Mouse (Mus musculus) right cerebral cortex, adult 2 months (tissue): ENCODE measurements at regions not wholly inside any gene's neighbourhood (a gene's known extent, or its start where the extent isn't known, plus 50 kb on each side); places are given as distances from the start of the nearest gene placed in this dataset.
"Not testable (repeated sequence)": the region's sequence is repeated elsewhere in the genome, so short reads cannot be mapped to it uniquely, and the experiment has no call there.

Experiments used
- DNase-seq, 2 experiments: peaks; one replicate each; pipeline ENCODE4 v3.0.0; 2021 to 2022; ENCODE audit warnings: low spot score in 2 of 2

DNA sequence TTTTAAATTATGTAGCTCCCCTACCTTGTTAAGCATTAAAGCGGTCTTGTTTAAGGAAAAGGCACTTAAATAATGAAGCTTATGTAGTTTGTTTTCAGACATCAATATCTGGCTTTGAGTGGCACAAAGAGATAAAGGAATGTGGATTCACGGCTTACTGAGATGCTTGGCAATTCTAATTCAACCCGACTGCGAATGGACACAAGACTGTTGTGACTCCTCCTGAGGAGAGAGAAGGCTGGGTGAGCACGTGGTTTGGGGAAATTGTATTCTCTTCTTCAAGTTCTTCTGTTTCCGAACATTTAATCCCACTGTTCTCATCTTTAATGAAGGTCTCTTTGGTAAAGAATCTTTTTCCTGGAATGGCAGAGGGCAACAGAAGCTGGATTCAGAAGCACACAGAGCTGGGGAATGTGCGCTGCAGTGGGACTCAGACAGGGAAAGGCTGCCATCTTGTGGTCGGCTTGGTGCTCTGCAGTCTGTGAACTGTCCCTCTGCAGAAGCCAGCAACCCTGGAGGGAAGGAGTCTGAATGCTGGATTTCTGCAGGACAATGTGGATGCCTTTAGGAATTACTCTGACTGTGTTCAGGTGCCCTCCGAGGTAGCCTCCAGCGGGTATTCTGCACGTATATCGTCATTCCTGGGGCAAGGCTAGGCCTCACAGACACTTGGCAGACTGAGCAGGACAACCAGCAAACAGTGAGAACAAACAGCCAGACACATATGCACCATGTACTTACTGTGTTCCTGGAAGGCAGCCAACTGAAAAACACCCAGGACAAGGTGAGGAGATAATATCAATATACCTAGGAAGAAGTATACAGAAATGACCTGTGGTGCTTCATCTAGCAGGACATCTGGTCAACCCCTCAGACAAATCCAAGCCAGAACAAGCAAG lies 54.0 kb upstream of the Pax1 start:
- peak; percentile 78 to 80 for DNase-seq

DNA sequence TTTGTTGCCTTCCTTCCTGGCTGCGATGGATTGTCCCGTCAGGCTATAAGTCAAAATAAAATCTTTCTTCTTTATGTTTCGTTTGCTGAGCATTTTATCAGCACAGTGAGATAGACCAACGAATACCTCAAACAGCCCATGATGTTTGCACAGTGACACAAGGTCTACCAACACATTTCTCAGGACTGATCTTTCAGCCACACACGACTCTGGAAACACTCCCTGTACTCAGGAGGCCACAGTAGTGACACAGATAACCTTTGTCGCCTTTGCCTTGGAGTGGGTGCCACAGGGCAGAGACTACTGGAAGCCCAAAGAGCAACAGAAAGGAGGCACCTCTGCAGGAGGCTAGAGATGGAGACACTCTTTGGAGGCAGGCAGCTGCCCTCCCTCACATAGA lies 55.0 kb upstream of the Pax1 start:
- DNase-seq, result no peak

DNA sequence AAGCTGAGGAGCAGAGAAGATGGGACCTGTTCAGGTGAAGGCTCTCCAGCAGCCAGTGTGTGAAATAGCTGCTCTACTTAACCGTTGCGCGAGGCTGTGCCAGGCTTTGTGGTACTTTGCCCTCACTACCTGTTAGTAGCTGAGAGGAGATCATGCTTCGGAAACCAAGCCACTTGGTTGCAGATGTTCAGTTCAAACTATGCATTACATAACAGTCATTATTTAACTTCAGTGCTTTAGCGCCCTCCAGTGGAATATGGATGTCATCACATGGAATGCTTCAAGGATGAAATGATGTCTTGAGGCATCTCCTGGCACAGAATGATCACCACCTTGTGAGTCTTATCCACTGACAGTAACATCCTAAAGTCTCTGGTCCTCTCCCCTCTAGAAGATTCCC lies 56.5 kb upstream of the Pax1 start:
- DNase-seq, result peak; percentile 44 to 63

- no peak for DNase-seq
These were observed 61.2 kb upstream of the Pax1 start for GRCm38 (mm10) chr2:147300503-147300902.

GRCm38 (mm10) chr2:147299359-147299758 lies 62.4 kb upstream of the Pax1 start:
- no peak for DNase-seq

DNA sequence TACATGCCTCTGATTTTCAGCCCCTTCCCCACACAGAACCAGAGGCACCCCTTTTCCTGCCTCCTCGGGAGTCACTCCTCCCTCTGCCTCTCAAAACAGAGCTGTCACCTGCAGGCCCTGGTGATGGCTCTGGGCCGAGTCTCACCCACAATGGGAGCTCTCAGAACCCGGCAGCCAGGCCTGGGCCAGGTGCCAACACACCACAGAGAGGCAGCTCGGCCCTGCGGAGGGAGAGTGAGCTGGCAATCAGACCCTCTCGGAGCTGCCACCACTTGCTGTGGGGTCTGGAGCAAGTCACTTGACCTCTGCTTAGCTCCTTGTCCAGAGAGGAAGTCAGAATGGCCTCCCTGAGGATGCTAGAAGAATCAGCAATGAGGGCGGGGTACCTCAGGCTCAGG lies 63.2 kb upstream of the Pax1 start:
- DNase-seq, result peak; percentile 63 to 76

- DNase-seq, result no peak
These were observed 63.7 kb upstream of the Pax1 start for GRCm38 (mm10) chr2:147297876-147298498.

GRCm38 (mm10) chr2:147294926-147295325 lies 66.8 kb upstream of the Pax1 start:
- DNase-seq, result not testable (repeated sequence)

GRCm38 (mm10) chr2:147293294-147293688 lies 68.4 kb upstream of the Pax1 start:
- DNase-seq, result no peak

DNA sequence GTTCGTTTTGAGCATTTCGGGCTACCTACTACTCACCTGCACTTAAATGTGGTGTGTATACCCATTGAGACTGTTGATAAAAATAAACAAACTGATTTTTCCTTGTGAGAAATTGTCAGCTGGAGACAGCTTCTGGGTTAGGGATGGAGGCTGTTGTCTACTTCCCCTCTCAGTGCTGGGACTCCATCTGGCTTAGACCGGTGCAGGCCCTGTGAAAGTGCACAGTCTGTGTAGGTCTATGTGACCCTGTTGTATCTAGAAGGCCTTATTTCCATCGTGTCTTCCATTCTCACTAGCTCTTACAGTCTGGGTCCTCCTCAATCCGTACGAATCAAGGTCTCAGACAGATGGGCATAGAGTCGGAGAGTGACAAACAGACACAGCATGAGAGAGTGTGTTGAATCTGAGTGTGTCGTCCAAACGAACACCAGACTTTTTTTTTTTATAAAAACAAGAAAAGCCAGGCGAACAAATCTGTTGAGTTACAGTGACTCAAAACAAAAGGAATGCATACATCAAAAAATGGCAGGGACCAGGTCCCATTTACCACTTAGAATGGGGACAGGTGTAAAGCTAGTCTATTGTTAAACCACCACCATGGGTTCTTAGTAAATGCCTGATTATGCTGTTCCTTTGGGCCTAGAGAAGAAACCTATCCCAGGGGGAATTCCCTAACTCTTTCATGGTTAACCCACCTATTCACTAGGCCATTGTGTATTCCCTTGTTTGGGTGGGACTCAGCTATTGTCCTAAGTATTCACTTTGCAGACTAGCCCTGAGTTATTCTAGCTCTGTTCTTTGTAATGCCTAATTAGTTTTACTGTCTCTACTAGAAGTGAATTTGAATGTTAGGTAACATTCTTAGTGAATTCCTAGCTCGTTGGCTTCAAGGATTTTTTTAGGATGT lies 69.1 kb upstream of the Pax1 start:
- no peak for DNase-seq

DNA sequence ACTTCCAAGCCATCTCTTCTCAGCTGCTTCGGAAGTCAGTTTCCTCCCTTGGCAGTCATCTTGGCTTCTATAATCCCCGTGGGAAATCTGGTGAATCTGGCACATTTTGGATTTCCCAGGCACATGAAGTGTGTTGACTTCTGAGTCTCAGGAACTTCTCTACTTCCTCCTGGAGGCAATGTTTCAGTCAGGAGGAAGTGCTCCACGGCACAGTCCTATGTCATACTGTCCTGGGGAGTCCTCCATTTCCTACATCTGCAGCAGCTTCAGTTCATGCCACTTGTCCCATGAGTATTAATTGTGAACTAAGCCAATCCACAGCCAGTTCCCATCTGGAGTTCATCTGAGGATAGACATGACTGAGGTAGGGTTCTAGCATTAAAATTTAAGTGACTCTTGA lies 78.3 kb upstream of the Pax1 start:
- DNase-seq, result no peak

- DNase-seq, result no peak
These were observed 83.6 kb upstream of the Nkx2-2 start for GRCm38 (mm10) chr2:147277636-147278035.

DNA sequence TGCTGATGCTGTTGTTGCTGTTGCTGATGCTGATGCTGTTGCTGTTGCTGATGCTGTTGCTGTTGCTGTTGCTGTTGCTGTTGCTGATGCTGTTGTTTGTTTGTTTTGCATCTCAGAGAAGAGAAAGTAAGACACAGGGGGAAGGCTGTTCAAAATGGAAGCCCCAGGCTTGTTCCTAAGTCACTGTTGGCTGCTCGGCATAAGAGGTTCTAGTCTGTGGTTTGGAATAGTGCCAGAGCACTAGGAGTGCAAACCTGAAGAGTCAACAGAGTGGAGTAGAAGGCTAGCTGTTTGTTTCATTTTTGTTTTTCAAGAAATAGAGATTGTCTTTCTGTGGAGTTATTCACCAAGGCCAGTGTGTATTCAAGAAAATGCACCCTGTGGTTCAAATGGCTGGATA lies 75.1 kb upstream of the Nkx2-2 start:
- DNase-seq, result no peak

GRCm38 (mm10) chr2:147267901-147268300 lies 73.9 kb upstream of the Nkx2-2 start:
- DNase-seq, result no peak

- DNase-seq, result no peak
These were observed 73.2 kb upstream of the Nkx2-2 start for GRCm38 (mm10) chr2:147267257-147267656.

DNA sequence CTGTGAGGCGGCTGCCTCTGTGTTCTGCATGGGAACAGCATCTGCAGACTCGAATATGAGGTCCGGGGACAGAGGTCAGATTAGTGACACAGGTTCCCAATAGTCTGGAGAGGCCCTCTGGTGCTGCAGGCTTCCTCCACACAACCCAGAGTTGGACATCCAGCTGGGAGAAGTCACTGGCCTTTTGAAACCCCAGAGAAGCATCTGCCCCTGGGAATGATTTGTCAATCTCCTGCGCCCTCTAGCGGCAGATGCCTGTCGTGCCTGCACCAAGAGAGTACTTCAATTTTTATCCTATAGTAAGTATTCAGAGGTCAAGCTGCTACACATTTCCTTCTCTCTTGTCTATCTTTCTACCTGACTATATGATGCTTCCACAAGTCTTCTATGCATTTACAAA lies 62.7 kb upstream of the Nkx2-2 start:
- peak; percentile 46 to 64 for DNase-seq

- no peak for DNase-seq
These were observed 60.9 kb upstream of the Nkx2-2 start for GRCm38 (mm10) chr2:147254944-147255343.

DNA sequence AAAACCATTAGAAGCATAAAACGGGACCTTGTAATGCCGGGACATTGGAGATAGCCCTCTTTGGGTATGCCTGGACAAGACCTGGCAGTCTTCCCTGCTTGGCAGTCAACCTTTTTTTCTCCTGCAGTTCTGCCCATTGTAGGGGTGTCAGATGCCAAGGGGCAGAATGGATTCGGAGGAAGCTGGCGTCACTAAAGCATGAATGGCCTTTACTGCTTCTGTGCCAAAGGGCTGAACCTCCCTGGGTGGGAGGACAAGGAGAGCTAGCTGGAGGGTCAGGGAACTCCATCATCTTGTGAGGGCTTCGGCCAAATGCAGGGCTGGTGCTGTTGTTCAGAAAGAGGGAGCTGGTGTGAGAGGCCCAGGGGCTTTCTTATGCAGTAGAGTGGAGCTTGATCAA lies 60.1 kb upstream of the Nkx2-2 start:
- DNase-seq, result no peak

DNA sequence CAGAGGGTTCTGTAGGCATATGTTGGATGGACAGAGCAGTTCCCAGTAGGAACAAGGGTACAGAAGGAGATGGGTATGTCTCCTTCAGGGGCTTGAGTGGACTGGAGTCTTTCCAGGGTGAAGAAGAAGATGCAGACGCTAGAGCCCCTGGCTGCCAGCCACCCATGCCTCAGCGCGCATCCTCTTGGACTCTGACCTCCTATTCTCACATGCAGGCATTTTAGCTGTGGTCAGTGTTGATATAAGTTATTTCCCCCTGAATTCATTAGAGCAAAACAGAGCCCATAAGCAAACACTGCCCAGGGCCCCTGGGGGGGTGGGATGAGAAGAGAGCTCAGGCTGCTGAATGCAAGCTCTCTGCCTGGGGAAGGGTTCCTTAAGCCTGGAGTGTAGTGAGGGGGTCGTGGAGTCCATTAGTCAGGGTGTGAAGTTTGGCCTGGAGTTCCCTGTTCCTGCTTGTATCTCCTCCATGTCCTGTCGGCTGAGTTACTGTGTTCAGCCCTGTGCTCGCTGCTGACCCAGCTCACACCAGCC lies 54.0 kb upstream of the Nkx2-2 start:
- DNase-seq, result no peak

- no peak for DNase-seq
These were observed 53.2 kb upstream of the Nkx2-2 start for GRCm38 (mm10) chr2:147247238-147247637.

- no peak for DNase-seq
These were observed 50.4 kb upstream of the Nkx2-2 start for GRCm38 (mm10) chr2:147244406-147244805.
